In genomic region chr14:114832987-114833386, GRCm38 (mm10) we compare ENCODE assay signal across 13 mouse cellular contexts.
DNase-seq lines count a peak whose midpoint lies in the region; ATAC-seq and TF ChIP-seq lines count a peak whose summit lies in the region.
"Had no signal": no experiment of that assay in that cellular context is flagged by ENCODE, and none has a peak within 500 bp of the region (broad histone marks: within the 10 kb centered on the region; RNA-seq: fewer than 3 reads in every experiment).

No protein-coding gene starts in this region.

- H3K27ac ChIP-seq in heart, embryonic 16.5 days (ENCODE audit: low read length), result no peak overlapping the region
- no peak overlapping the region for H3K27ac ChIP-seq in liver, adult 2 months (replicated peaks; ENCODE audit: insufficient read depth, low read depth, low read length)
- H3K27ac ChIP-seq: intestine, embryonic 15.5 days; limb, embryonic 12.5 days had no signal

- peak; percentile 34; the same call in 1 of the 2 replicates for TF ChIP-seq CTCF in liver, adult 2 months (IDR thresholded peaks at IDR 0.05; ENCODE audit: low read depth, low read length)

- no peak for ATAC-seq in heart, embryonic 16.5 days (replicated peaks; ENCODE audit: extremely low read depth, insufficient read depth, low FRiP score)
- ATAC-seq: intestine, embryonic 15.5 days had no signal

- H3K9ac ChIP-seq in heart, embryonic 16.5 days (ENCODE audit: low read length), result no peak overlapping the region
- no peak overlapping the region for H3K9ac ChIP-seq in liver, adult 2 months (ENCODE audit: low read depth, low read length)
- H3K9ac ChIP-seq: intestine, embryonic 15.5 days; limb, embryonic 12.5 days had no signal

- WGBS in heart, embryonic 16.5 days, result 62% methylated on average over 11 of the region's 11 CpGs
- 67% methylated on average over 11 of the region's 11 CpGs for WGBS in liver, adult 2 months

- no peaks in the 10 kb centered on the region for H3K4me1 ChIP-seq in heart, embryonic 16.5 days (ENCODE audit: control insufficient read depth, insufficient read depth, low read length)
- H3K4me1 ChIP-seq in liver, adult 2 months (ENCODE audit: control insufficient read depth, insufficient read depth, low read length), result no peaks in the 10 kb centered on the region
- H3K4me1 ChIP-seq: intestine, embryonic 15.5 days had no signal

- H3K36me3 ChIP-seq in heart, embryonic 16.5 days (ENCODE audit: control insufficient read depth, insufficient read depth), result no peaks in the 10 kb centered on the region
- H3K36me3 ChIP-seq in liver, adult 2 months (ENCODE audit: control insufficient read depth, insufficient read depth, low read length), result no peaks in the 10 kb centered on the region
- H3K36me3 ChIP-seq: intestine, embryonic 15.5 days; limb, embryonic 12.5 days had no signal

- H3K4me3 ChIP-seq in heart, embryonic 16.5 days (ENCODE audit: low read length), result peak overlapping the region; percentile 8; the same call in 1 of the 2 replicates
- no peak overlapping the region for H3K4me3 ChIP-seq in liver, adult 2 months (ENCODE audit: insufficient read depth, low read depth, low read length)
- H3K4me3 ChIP-seq: intestine, embryonic 15.5 days; limb, embryonic 12.5 days had no signal

- no peaks in the 10 kb centered on the region for H3K9me3 ChIP-seq in heart, embryonic 16.5 days (replicated peaks; ENCODE audit: control insufficient read depth, low read length)
- H3K9me3 ChIP-seq: intestine, embryonic 15.5 days; limb, embryonic 12.5 days had no signal

- H3K4me2 ChIP-seq in heart, embryonic 16.5 days (ENCODE audit: low read depth, low read length), result peak overlapping the region; percentile 52; the same call in 1 of the 2 replicates
- H3K4me2 ChIP-seq: intestine, embryonic 15.5 days; limb, embryonic 12.5 days had no signal

- H3K79me2 ChIP-seq in liver, adult 2 months (ENCODE audit: control insufficient read depth, insufficient read depth, low read length), result no peaks in the 10 kb centered on the region

- TF ChIP-seq POLR2A in liver, adult 2 months (IDR thresholded peaks at IDR 0.05; ENCODE audit: extremely low read depth, insufficient read depth, low read length), result no peak

- no peak for DNase-seq in heart, adult 18-20 months
- no peak for DNase-seq in liver, adult 2 months (ENCODE audit: extremely low read depth, low read depth, low spot score)
- DNase-seq in liver (no peak), ES-CJ7 (ENCODE audit: low read depth, low spot score) (peak; percentile 42), R1 (ENCODE audit: low read depth, low spot score) (peak; percentile 54)
- no peak for DNase-seq in c-Kit-positive CD71-positive TER-119-positive erythroid progenitor cells, embryonic 14.5 days (ENCODE audit: low spot score)
- no peak for DNase-seq in ovary, postnatal 10 days (ENCODE audit: low spot score)
- DNase-seq: layer of hippocampus, adult 9-11 months; lung, postnatal 4 days; thymus, adult 2 months had no signal

- no peaks in the 10 kb centered on the region for H3K27me3 ChIP-seq in heart, embryonic 16.5 days (ENCODE audit: control insufficient read depth, insufficient read depth, low read length)
- no peaks in the 10 kb centered on the region for H3K27me3 ChIP-seq in liver, adult 2 months (ENCODE audit: control insufficient read depth, insufficient read depth, low read length)
- H3K27me3 ChIP-seq: intestine, embryonic 15.5 days; limb, embryonic 12.5 days had no signal

Comparison
In these comparisons a context has a peak if more than half of its experiments do, and no peak if none do; other contexts are left out.
1. DNase-seq: peak in ES-CJ7 (single experiment) and R1 (single experiment); none in heart, adult 18-20 months (0 of 2), liver, adult 2 months (single experiment), liver (single experiment), c-Kit-positive CD71-positive TER-119-positive erythroid progenitor cells, embryonic 14.5 days (single experiment) and ovary, postnatal 10 days (single experiment).